Mouse (Mus musculus): ENCODE results near the gene C130050O18Rik. TPM values are rescaled to one million over a fixed set of nuclear protein-coding genes. Genes with fewer than 3 reads are reported as not detected.

Gene C130050O18Rik
- polyA plus RNA-seq, 1 experiment from 2014 or later, result 0.26 TPM

- WGBS, result 40% methylated on average over 3 of the region's 3 CpGs
- H3K27me3 ChIP-seq (replicated peaks; ENCODE audit: low read depth, poor library complexity, severe bottlenecking), result no peaks in the 10 kb centered on the region
- peaks cover 29% of the 10 kb centered on the region for H3K36me3 ChIP-seq (replicated peaks)
- H3K4me1 ChIP-seq, result peaks cover 20% of the 10 kb centered on the region
- H3K4me3 ChIP-seq, result no peak overlapping the region
- DNase-seq (ENCODE audit: low spot score), result no peak
- H3K27ac ChIP-seq (replicated peaks), result peak overlapping the region; percentile 54
- 0 out of 2 replicates have a peak, but pooled peaks cover 5% of the 10 kb centered on the region for H3K9me3 ChIP-seq
These were observed 13.6 kb downstream of the C130050O18Rik start for GRCm38 (mm10) chr5:139418633-139419032.

- no peaks in the 10 kb centered on the region for H3K27me3 ChIP-seq (replicated peaks; ENCODE audit: low read depth, poor library complexity, severe bottlenecking)
- 0 out of 2 replicates have a peak within 1 kb of the TSS, but pooled peaks have one; percentile 44 for H3K27ac ChIP-seq (replicated peaks)
- H3K36me3 ChIP-seq (replicated peaks), result peaks cover 12% of the 10 kb centered on the region; the same call in 1 of the 2 replicates
- WGBS, result 63% methylated on average over 21 of the region's 21 CpGs
- no peaks in the 10 kb centered on the region for H3K9me3 ChIP-seq
- H3K4me1 ChIP-seq, result peaks cover 18% of the 10 kb centered on the region
- H3K4me3 ChIP-seq, result no peak within 1 kb of the TSS
- no peak for DNase-seq (ENCODE audit: low spot score)
These were observed 18.2 kb downstream of the C130050O18Rik start, which contains the start of gene Gper1 for GRCm38 (mm10) chr5:139423026-139423865. Gene Gper1 (plus strand): TSS chr5:139423151.

- H3K27ac ChIP-seq (replicated peaks), result no peak overlapping the region
- peaks cover 20% of the 10 kb centered on the region for H3K4me1 ChIP-seq
- H3K9me3 ChIP-seq, result no peaks in the 10 kb centered on the region
- 86% methylated on average over 9 of the region's 9 CpGs for WGBS
- H3K27me3 ChIP-seq (replicated peaks; ENCODE audit: low read depth, poor library complexity, severe bottlenecking), result no peaks in the 10 kb centered on the region
- no peak for DNase-seq (ENCODE audit: low spot score)
- peaks cover 12% of the 10 kb centered on the region; the same call in 1 of the 2 replicates for H3K36me3 ChIP-seq (replicated peaks)
- H3K4me3 ChIP-seq, result no peak overlapping the region
These were observed 20.1 kb downstream of the C130050O18Rik start for GRCm38 (mm10) chr5:139425198-139425597.

GRCm38 (mm10) chr5:139427001-139427400 lies 21.9 kb downstream of the C130050O18Rik start:
- 82% methylated on average over 9 of the region's 9 CpGs for WGBS
- Histone ChIP-seq H3K9me3 (no peaks in the 10 kb centered on the region), H3K4me1 (peaks cover 32% of the 10 kb centered on the region), H3K27me3 (replicated peaks; ENCODE audit: low read depth, poor library complexity, severe bottlenecking) (no peaks in the 10 kb centered on the region), H3K36me3 (replicated peaks) (peaks cover 12% of the 10 kb centered on the region; the same call in 1 of the 2 replicates), H3K4me3 (no peak overlapping the region), H3K27ac (replicated peaks) (no peak overlapping the region)
- no peak for DNase-seq (ENCODE audit: low spot score)

GRCm38 (mm10) chr5:139427989-139428388 lies 22.9 kb downstream of the C130050O18Rik start:
- no peak overlapping the region for H3K27ac ChIP-seq (replicated peaks)
- H3K4me1 ChIP-seq, result peaks cover 34% of the 10 kb centered on the region
- 90% methylated on average over 9 of the region's 9 CpGs for WGBS
- H3K36me3 ChIP-seq (replicated peaks), result peaks cover 12% of the 10 kb centered on the region; the same call in 1 of the 2 replicates
- H3K9me3 ChIP-seq, result no peaks in the 10 kb centered on the region
- H3K4me3 ChIP-seq, result no peak overlapping the region
- no peak for DNase-seq (ENCODE audit: low spot score)
- no peaks in the 10 kb centered on the region for H3K27me3 ChIP-seq (replicated peaks; ENCODE audit: low read depth, poor library complexity, severe bottlenecking)

GRCm38 (mm10) chr5:139429818-139430341 lies 24.8 kb downstream of the C130050O18Rik start:
- Histone ChIP-seq H3K9me3 (no peaks in the 10 kb centered on the region), H3K4me3 (no peak overlapping the region), H3K36me3 (replicated peaks) (peaks cover 12% of the 10 kb centered on the region; the same call in 1 of the 2 replicates), H3K4me1 (peaks cover 38% of the 10 kb centered on the region), H3K27me3 (replicated peaks; ENCODE audit: low read depth, poor library complexity, severe bottlenecking) (no peaks in the 10 kb centered on the region), H3K27ac (replicated peaks) (no peak overlapping the region)
- WGBS, result 70% methylated on average over 12 of the region's 12 CpGs
- no peak for DNase-seq (ENCODE audit: low spot score)

- H3K27me3 ChIP-seq (replicated peaks; ENCODE audit: low read depth, poor library complexity, severe bottlenecking), result no peaks in the 10 kb centered on the region
- peaks cover 10% of the 10 kb centered on the region for H3K36me3 ChIP-seq (replicated peaks)
- 51% methylated on average over 6 of the region's 6 CpGs for WGBS
- H3K9me3 ChIP-seq, result no peaks in the 10 kb centered on the region
- no peak for DNase-seq (ENCODE audit: low spot score)
- H3K4me3 ChIP-seq, result no peak overlapping the region
- H3K27ac ChIP-seq (replicated peaks), result no peak overlapping the region
- peaks cover 47% of the 10 kb centered on the region for H3K4me1 ChIP-seq
These were observed 27.3 kb downstream of the C130050O18Rik start for GRCm38 (mm10) chr5:139432333-139432732.

GRCm38 (mm10) chr5:139432747-139433508 lies 27.8 kb downstream of the C130050O18Rik start:
- Histone ChIP-seq H3K27ac (replicated peaks) (no peak overlapping the region), H3K27me3 (replicated peaks; ENCODE audit: low read depth, poor library complexity, severe bottlenecking) (no peaks in the 10 kb centered on the region), H3K36me3 (replicated peaks) (peaks cover 11% of the 10 kb centered on the region), H3K4me1 (peaks cover 47% of the 10 kb centered on the region), H3K9me3 (no peaks in the 10 kb centered on the region), H3K4me3 (no peak overlapping the region)
- 58% methylated on average over 7 of the region's 7 CpGs for WGBS
- DNase-seq (ENCODE audit: low spot score), result no peak

- no peak for DNase-seq (ENCODE audit: low spot score)
- Histone ChIP-seq H3K36me3 (replicated peaks) (peaks cover 11% of the 10 kb centered on the region), H3K9me3 (no peaks in the 10 kb centered on the region), H3K4me3 (no peak overlapping the region), H3K27ac (replicated peaks) (no peak overlapping the region; the same call in 1 of the 2 replicates), H3K4me1 (peaks cover 45% of the 10 kb centered on the region), H3K27me3 (replicated peaks; ENCODE audit: low read depth, poor library complexity, severe bottlenecking) (no peaks in the 10 kb centered on the region)
- 87% methylated on average over 9 of the region's 9 CpGs for WGBS
These were observed 28.9 kb downstream of the C130050O18Rik start for GRCm38 (mm10) chr5:139433842-139434568.

- no peak overlapping the region for H3K4me3 ChIP-seq
- no peaks in the 10 kb centered on the region for H3K27me3 ChIP-seq (replicated peaks; ENCODE audit: low read depth, poor library complexity, severe bottlenecking)
- H3K9me3 ChIP-seq, result no peaks in the 10 kb centered on the region
- no peak for DNase-seq (ENCODE audit: low spot score)
- H3K4me1 ChIP-seq, result peaks cover 35% of the 10 kb centered on the region
- 66% methylated on average over 8 of the region's 8 CpGs for WGBS
- H3K36me3 ChIP-seq (replicated peaks), result peaks cover 11% of the 10 kb centered on the region
- H3K27ac ChIP-seq (replicated peaks), result peak overlapping the region; percentile 24; the same call in 1 of the 2 replicates
These were observed 29.9 kb downstream of the C130050O18Rik start for GRCm38 (mm10) chr5:139434940-139435339.

GRCm38 (mm10) chr5:139437769-139438168 lies 32.7 kb downstream of the C130050O18Rik start:
- no peaks in the 10 kb centered on the region for H3K9me3 ChIP-seq

GRCm38 (mm10) chr5:139438440-139438839 lies 33.4 kb downstream of the C130050O18Rik start:
- WGBS, result 90% methylated on average over 12 of the region's 12 CpGs
- no peak overlapping the region for H3K27ac ChIP-seq (replicated peaks)

More at GRCm38 (mm10) chr5:139437769-139438168, 32.7 kb downstream of the C130050O18Rik start:
- H3K27ac ChIP-seq (replicated peaks), result no peak overlapping the region
- no peak overlapping the region for H3K4me3 ChIP-seq
- 92% methylated on average over 4 of the region's 4 CpGs for WGBS
- peaks cover 11% of the 10 kb centered on the region for H3K36me3 ChIP-seq (replicated peaks)
- H3K27me3 ChIP-seq (replicated peaks; ENCODE audit: low read depth, poor library complexity, severe bottlenecking), result no peaks in the 10 kb centered on the region
- H3K4me1 ChIP-seq, result peaks cover 18% of the 10 kb centered on the region
- no peak for DNase-seq (ENCODE audit: low spot score)

More at GRCm38 (mm10) chr5:139438440-139438839, 33.4 kb downstream of the C130050O18Rik start:
- Histone ChIP-seq H3K4me1 (peaks cover 17% of the 10 kb centered on the region), H3K27me3 (replicated peaks; ENCODE audit: low read depth, poor library complexity, severe bottlenecking) (no peaks in the 10 kb centered on the region), H3K36me3 (replicated peaks) (peaks cover 11% of the 10 kb centered on the region), H3K9me3 (no peaks in the 10 kb centered on the region), H3K4me3 (no peak overlapping the region)
- DNase-seq (ENCODE audit: low spot score), result no peak
